Mouse (Mus musculus): ENCODE measurements around the gene M1ap. TPM values are rescaled to one million over a fixed set of nuclear protein-coding genes. Genes with fewer than 3 reads are reported as not detected.

Gene M1ap
- polyA plus RNA-seq, 1 experiment: 10.3 TPM

- no peak overlapping the region for H3K4me3 ChIP-seq (replicated peaks; ENCODE audit: control insufficient read depth, low read depth, low read length)
- TF ChIP-seq POLR2A (IDR thresholded peaks at IDR 0.05; ENCODE audit: borderline replicate concordance, control insufficient read depth, low read depth, low read length): no peak
- TF ChIP-seq CTCF (IDR thresholded peaks at IDR 0.05; ENCODE audit: control insufficient read depth, insufficient read depth, low read length): peak; percentile 69
- 53% methylated on average over 6 of the region's 6 CpGs for WGBS
- H3K4me1 ChIP-seq (ENCODE audit: control insufficient read depth, insufficient read depth, low read length): no peaks in the 10 kb centered on the region; the same call in 1 of the 2 replicates
- no peak overlapping the region for H3K27ac ChIP-seq (ENCODE audit: control insufficient read depth, insufficient read depth, low read depth, low read length, poor library complexity)
Observed at GRCm38 (mm10) chr6:82945750-82946149, 952 bp upstream of the M1ap start.

- WGBS: 60% methylated on average over 4 of the region's 4 CpGs
- H3K27ac ChIP-seq (ENCODE audit: control insufficient read depth, insufficient read depth, low read depth, low read length, poor library complexity): no peak overlapping the region
- no peak for TF ChIP-seq CTCF (IDR thresholded peaks at IDR 0.05; ENCODE audit: control insufficient read depth, insufficient read depth, low read length)
- H3K4me3 ChIP-seq (replicated peaks; ENCODE audit: control insufficient read depth, low read depth, low read length): no peak overlapping the region
- H3K4me1 ChIP-seq (ENCODE audit: control insufficient read depth, insufficient read depth, low read length): no peaks in the 10 kb centered on the region
Observed at GRCm38 (mm10) chr6:82956553-82957251, 10.0 kb downstream of the M1ap start.

GRCm38 (mm10) chr6:82961664-82962063 lies 15.0 kb downstream of the M1ap start:
- 74% methylated on average over 1 of the region's 1 CpGs for WGBS
- Histone ChIP-seq H3K4me3 (replicated peaks; ENCODE audit: control insufficient read depth, low read depth, low read length) (no peak overlapping the region), H3K4me1 (ENCODE audit: control insufficient read depth, insufficient read depth, low read length) (no peaks in the 10 kb centered on the region)

GRCm38 (mm10) chr6:82969249-82970084 lies 22.8 kb downstream of the M1ap start:
- Histone ChIP-seq H3K4me1 (ENCODE audit: control insufficient read depth, insufficient read depth, low read length) (no peaks in the 10 kb centered on the region), H3K27ac (ENCODE audit: control insufficient read depth, insufficient read depth, low read depth, low read length, poor library complexity) (no peak overlapping the region), H3K4me3 (replicated peaks; ENCODE audit: control insufficient read depth, low read depth, low read length) (no peak overlapping the region)
- TF ChIP-seq POLR2A (IDR thresholded peaks at IDR 0.05; ENCODE audit: borderline replicate concordance, control insufficient read depth, low read depth, low read length): no peak
- TF ChIP-seq CTCF (IDR thresholded peaks at IDR 0.05; ENCODE audit: control insufficient read depth, insufficient read depth, low read length): no peak
- 68% methylated on average over 6 of the region's 6 CpGs for WGBS

More at GRCm38 (mm10) chr6:82961664-82962063, 15.0 kb downstream of the M1ap start:
- no peak overlapping the region for H3K27ac ChIP-seq (ENCODE audit: control insufficient read depth, insufficient read depth, low read depth, low read length, poor library complexity)
- no peak for TF ChIP-seq CTCF (IDR thresholded peaks at IDR 0.05; ENCODE audit: control insufficient read depth, insufficient read depth, low read length)
- no peak for TF ChIP-seq POLR2A (IDR thresholded peaks at IDR 0.05; ENCODE audit: borderline replicate concordance, control insufficient read depth, low read depth, low read length)

- no peak overlapping the region for H3K27ac ChIP-seq (ENCODE audit: control insufficient read depth, insufficient read depth, low read depth, low read length, poor library complexity)
- 8% methylated on average over 5 of the region's 5 CpGs for WGBS
- H3K4me3 ChIP-seq (replicated peaks; ENCODE audit: control insufficient read depth, low read depth, low read length): no peak overlapping the region
- H3K4me1 ChIP-seq (ENCODE audit: control insufficient read depth, insufficient read depth, low read length): no peaks in the 10 kb centered on the region
- TF ChIP-seq POLR2A (IDR thresholded peaks at IDR 0.05; ENCODE audit: borderline replicate concordance, control insufficient read depth, low read depth, low read length) (no peak), CTCF (IDR thresholded peaks at IDR 0.05; ENCODE audit: control insufficient read depth, insufficient read depth, low read length) (peak; percentile 37)
Observed at GRCm38 (mm10) chr6:82971031-82971430, 24.3 kb downstream of the M1ap start.

DNA sequence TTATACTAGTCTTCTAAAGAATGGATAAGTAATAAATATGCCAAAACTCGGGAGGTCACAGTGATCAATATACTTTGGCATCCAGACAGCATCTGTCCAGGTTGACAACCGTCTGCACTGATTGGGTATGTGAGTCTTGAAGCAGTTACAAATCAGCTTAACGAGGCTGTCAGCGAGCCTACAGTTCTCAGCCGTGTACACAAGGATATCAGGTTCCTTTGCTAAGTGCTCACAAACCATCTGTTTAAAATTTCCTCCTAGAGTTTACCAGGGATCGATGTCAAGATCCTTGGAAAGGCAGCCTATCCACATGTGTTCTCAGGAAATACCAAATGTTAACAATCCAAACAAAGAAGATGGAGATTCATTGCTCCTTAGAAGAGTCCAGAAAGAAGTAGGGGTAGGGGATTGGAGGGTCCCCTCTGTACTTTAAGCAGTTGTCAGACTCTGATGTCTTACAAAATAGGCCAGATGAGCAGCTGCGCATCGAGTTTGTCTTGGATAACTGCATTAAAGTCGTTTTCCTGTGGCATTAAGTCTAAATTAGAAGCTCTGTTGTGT lies 40.8 kb downstream of the M1ap start:
- Histone ChIP-seq H3K4me1 (ENCODE audit: control insufficient read depth, insufficient read depth, low read length) (no peaks in the 10 kb centered on the region; the same call in 1 of the 2 replicates), H3K4me3 (replicated peaks; ENCODE audit: control insufficient read depth, low read depth, low read length) (no peak overlapping the region), H3K27ac (ENCODE audit: control insufficient read depth, insufficient read depth, low read depth, low read length, poor library complexity) (no peak overlapping the region)
- TF ChIP-seq CTCF (IDR thresholded peaks at IDR 0.05; ENCODE audit: control insufficient read depth, insufficient read depth, low read length): no peak
- no peak for TF ChIP-seq POLR2A (IDR thresholded peaks at IDR 0.05; ENCODE audit: borderline replicate concordance, control insufficient read depth, low read depth, low read length)
- 70% methylated on average over 9 of the region's 9 CpGs for WGBS

- Histone ChIP-seq H3K27ac (ENCODE audit: control insufficient read depth, insufficient read depth, low read depth, low read length, poor library complexity) (no peak overlapping the region), H3K4me3 (replicated peaks; ENCODE audit: control insufficient read depth, low read depth, low read length) (no peak overlapping the region), H3K4me1 (ENCODE audit: control insufficient read depth, insufficient read depth, low read length) (peaks cover 9% of the 10 kb centered on the region)
- 90% methylated on average over 1 of the region's 1 CpGs for WGBS
- TF ChIP-seq CTCF (IDR thresholded peaks at IDR 0.05; ENCODE audit: control insufficient read depth, insufficient read depth, low read length) (no peak), POLR2A (IDR thresholded peaks at IDR 0.05; ENCODE audit: borderline replicate concordance, control insufficient read depth, low read depth, low read length) (no peak)
Observed at GRCm38 (mm10) chr6:82993696-82994095, 47.0 kb downstream of the M1ap start.

DNA sequence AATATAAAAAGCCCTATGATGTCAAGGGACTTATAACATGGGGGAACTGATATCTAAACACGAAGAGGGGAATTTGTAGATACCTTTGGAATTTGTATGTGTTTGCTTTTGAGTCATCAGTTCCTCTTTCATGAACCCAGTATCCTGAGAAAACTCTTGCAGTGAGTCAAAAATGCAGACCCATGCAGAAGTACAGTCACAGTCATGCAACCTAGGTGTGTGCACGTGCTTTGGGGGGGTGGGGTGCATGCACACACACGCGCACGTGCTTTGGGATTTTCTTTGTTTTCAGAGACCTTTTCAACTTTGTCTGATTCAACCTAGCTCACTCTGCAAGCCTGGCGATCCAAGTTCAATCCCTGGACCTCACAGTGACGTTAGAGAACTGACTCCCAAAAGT lies 47.7 kb downstream of the M1ap start:
- peaks cover 9% of the 10 kb centered on the region for H3K4me1 ChIP-seq (ENCODE audit: control insufficient read depth, insufficient read depth, low read length)
- no peak overlapping the region for H3K4me3 ChIP-seq (replicated peaks; ENCODE audit: control insufficient read depth, low read depth, low read length)
- no peak overlapping the region for H3K27ac ChIP-seq (ENCODE audit: control insufficient read depth, insufficient read depth, low read depth, low read length, poor library complexity)
- TF ChIP-seq POLR2A (IDR thresholded peaks at IDR 0.05; ENCODE audit: borderline replicate concordance, control insufficient read depth, low read depth, low read length) (no peak), CTCF (IDR thresholded peaks at IDR 0.05; ENCODE audit: control insufficient read depth, insufficient read depth, low read length) (no peak)
- 69% methylated on average over 7 of the region's 7 CpGs for WGBS

Measured in bone marrow, adult 2 months (tissue).